Mouse (Mus musculus) embryonic facial prominence, embryonic 15.5 days (tissue): Measurements from ENCODE around the gene Xlr4a. TPM values are rescaled to one million over a fixed set of nuclear protein-coding genes. Genes with fewer than 3 reads are reported as not detected.
"Not testable (repeated sequence)": the region's sequence is repeated elsewhere in the genome, so short reads cannot be mapped to it uniquely, and the experiment has no call there.

Source experiments
- ATAC-seq: fragments of 200-750 bp; cut with Nextera tagmentation; 2 replicates; pipeline ENCODE4 v1.8.0; 2017; ENCODE audit warnings: low read depth, moderate TSS enrichment; ENCODE audit not compliant: insufficient number of reproducible peaks, low FRiP score, low TSS enrichment
- H3K27ac ChIP-seq: fragments of 300-500 bp; sonication (generic); replicated peaks from 2 replicates; pipeline ENCODE4 v1.5.1; 2015; ENCODE audit warnings: mild to moderate bottlenecking, inconsistent platforms
- H3K27me3 ChIP-seq: fragments of 300-500 bp; sonication (generic); 2 replicates; pipeline ENCODE4 v1.6.1; 2015; ENCODE audit warnings: inconsistent platforms
- H3K36me3 ChIP-seq: fragments of 300-500 bp; sonication (generic); 2 replicates; pipeline ENCODE4 v1.6.1; 2015; ENCODE audit warnings: mild to moderate bottlenecking, inconsistent platforms
- H3K4me1 ChIP-seq: fragments of 300-500 bp; sonication (generic); 2 replicates; pipeline ENCODE4 v1.6.1; 2015; ENCODE audit warnings: inconsistent platforms
- H3K4me2 ChIP-seq: fragments of 300-500 bp; sonication (generic); replicated peaks from 2 replicates; pipeline ENCODE4 v1.6.1; 2015; ENCODE audit warnings: mild to moderate bottlenecking, inconsistent platforms
- H3K4me3 ChIP-seq: fragments of 300-500 bp; sonication (generic); replicated peaks from 2 replicates; pipeline ENCODE4 v1.5.1; 2015; ENCODE audit warnings: mild to moderate bottlenecking, inconsistent platforms
- H3K9ac ChIP-seq: fragments of 300-500 bp; sonication (generic); 2 replicates; pipeline ENCODE4 v1.6.1; 2015; ENCODE audit warnings: inconsistent platforms
- H3K9me3 ChIP-seq: fragments of 300-500 bp; sonication (generic); replicated peaks from 2 replicates; pipeline ENCODE4 v1.6.1; 2016; ENCODE audit warnings: inconsistent platforms
- WGBS: fragments of 180-500 bp; shearing (Covaris S2); methylation state at CpG from one replicate; pipeline ENCODE4 v1.1.7; 2015; 5-methylcytosine and 5-hydroxymethylcytosine counted together
- polyA plus RNA-seq: library from polyadenylated mRNA; unstranded; fragments of >200 nt; fragmentation: Nextera tagmentation; extraction: Ambion mirVana; gene quantifications from 2 replicates; pipeline ENCODE4 v1.2.1, GENCODE M21; 2015

The Xlr4a gene
- 0.53 and 0.72 TPM in 2 replicates for polyA plus RNA-seq

GRCm38 (mm10) chrX:73082267-73083055 is at the start of gene Xlr4a:
Xlr4a (minus strand) TSS chrX:73082478.
- H3K27ac ChIP-seq, H3K4me1 ChIP-seq, H3K4me3 ChIP-seq, H3K4me2 ChIP-seq, ATAC-seq, H3K36me3 ChIP-seq, H3K9me3 ChIP-seq, H3K9ac ChIP-seq, H3K27me3 ChIP-seq: not testable (repeated sequence)
- WGBS = 83% methylated on average over 19 of the region's 19 CpGs

DNA sequence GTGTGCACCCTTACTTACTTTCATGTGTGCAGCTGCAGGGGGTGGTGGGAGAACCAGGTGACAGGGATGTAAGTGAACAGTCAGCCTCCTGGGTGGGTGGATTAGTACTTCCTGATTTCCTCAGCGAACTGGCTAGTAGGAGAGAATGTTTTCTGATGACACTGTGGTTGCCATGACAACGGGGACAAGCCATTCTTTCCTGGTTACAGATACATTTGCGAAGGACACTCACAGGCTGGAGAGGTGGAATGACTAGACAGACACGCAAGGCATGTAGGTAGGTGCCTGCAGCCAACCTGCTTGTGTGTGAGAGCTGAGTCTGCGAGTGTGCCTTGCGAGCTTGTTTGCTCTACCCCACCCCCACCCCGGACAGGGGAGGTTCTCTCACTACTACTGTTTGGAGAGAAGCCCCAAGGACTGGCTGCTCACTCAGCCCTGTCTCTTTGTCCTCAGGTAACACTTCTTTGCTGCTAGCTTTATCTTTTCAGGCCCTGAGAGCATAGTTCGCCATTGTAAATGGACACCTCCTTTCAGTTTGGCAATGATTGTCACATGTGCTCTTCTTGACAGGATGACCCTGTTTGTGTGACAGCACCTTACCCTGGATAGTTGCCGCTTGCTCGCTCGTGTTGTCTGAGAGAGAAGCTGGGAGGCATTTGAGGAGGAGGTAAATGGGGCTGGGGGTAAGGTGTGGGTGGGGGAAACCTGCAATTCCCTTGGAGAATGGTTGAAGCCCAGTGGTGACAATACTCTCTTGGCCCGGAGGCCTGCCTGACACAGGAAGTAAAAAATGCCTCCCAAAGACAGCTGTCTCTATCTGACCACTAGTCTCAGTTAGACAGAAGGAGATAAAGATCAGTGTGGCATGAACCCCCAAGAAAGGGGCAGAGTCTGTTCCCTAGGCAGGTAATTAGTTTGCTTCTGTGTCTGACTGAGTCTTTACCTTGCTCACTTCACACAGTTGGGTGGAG is 40.9 kb upstream of the Xlr4a start:
- not testable (repeated sequence) for H3K36me3 ChIP-seq, H3K4me1 ChIP-seq, H3K4me2 ChIP-seq, H3K9me3 ChIP-seq, H3K9ac ChIP-seq, H3K4me3 ChIP-seq, H3K27me3 ChIP-seq, H3K27ac ChIP-seq, ATAC-seq
- WGBS = no CpG with 5 or more reads among the region's 12 CpGs

GRCm38 (mm10) chrX:73116747-73117146 is 34.5 kb upstream of the Xlr4a start, which contains the start of gene Gm14685:
Gm14685 (plus strand) TSS chrX:73117047.
- H3K4me3 ChIP-seq, ATAC-seq, H3K9ac ChIP-seq, H3K27me3 ChIP-seq, H3K36me3 ChIP-seq, H3K4me1 ChIP-seq, H3K9me3 ChIP-seq, H3K4me2 ChIP-seq, H3K27ac ChIP-seq: not testable (repeated sequence)
- no CpG with 5 or more reads among the region's 7 CpGs for WGBS

- not testable (repeated sequence) for H3K9ac ChIP-seq, H3K4me1 ChIP-seq, H3K9me3 ChIP-seq, H3K27me3 ChIP-seq, H3K4me3 ChIP-seq, H3K27ac ChIP-seq, H3K36me3 ChIP-seq, H3K4me2 ChIP-seq, ATAC-seq
- WGBS = 68% methylated on average over 13 of the region's 13 CpGs
Measured at GRCm38 (mm10) chrX:73096941-73097508, 14.7 kb upstream of the Xlr4a start, which contains the start of gene Xlr3a. Xlr3a (minus strand) TSS chrX:73097095.

DNA sequence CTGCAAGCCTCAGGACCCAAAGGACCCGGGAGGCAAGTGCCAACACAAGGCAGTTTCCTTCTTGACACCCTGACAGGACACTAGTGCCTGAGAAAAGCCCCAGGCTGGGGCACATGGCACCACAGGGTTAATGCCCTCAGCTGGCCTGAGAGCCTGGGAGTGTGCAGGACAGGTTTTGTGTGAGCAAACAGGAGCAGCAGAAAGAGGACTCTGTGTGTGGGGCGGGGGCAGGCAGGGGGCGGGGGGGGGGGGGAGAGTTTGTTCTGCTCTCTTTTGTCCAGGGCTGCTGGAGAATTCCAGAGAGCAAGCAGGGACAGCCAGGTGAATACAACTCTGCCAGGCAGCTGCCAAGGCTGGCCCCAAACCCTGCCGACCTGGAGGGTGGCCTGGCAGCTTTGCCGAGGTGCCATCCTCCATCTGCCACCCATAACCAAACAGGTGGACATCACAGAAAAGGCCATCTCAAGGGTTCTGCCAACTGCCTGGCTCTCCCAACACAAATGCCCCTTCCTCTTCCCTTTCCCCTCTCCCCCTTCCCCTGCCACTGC is 15.4 kb downstream of the Xlr4a start:
- not testable (repeated sequence) for H3K9me3 ChIP-seq, H3K36me3 ChIP-seq, H3K4me1 ChIP-seq, H3K27ac ChIP-seq, H3K9ac ChIP-seq, H3K4me3 ChIP-seq, ATAC-seq, H3K4me2 ChIP-seq
- peaks cover 14% of the 10 kb centered on the region; the same call in 1 of the 2 replicates for H3K27me3 ChIP-seq
- no CpG with 5 or more reads among the region's 5 CpGs for WGBS

DNA sequence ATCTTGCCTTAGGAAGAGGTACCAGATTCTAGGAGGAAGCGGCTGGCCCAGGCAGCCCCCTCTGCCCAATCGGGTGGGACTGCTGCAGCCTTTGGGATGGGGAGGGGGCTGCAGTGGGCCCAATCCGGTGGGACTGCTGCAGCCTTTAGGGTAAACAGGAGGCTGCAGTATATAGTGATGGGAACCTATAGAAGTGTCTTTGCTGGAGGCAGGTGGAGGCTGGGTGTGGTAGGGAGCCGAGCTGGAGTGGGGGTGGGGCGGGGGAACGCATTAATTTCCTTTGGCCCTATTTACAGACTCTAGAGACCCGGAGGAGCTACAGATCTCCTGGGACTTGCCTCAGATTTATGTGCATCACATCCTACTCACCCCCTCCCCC is 17.9 kb downstream of the Xlr4a start, which contains the start of gene Pnma3:
Gene Pnma3, plus strand, starts transcription at position 373 of the 379 bp plus-strand sequence.
- Histone ChIP-seq H3K36me3 (no peaks in the 10 kb centered on the region), H3K4me3 (peak within 1 kb of the TSS; percentile 18), H3K4me1 (0 out of 2 replicates have a peak, but pooled peaks cover 5% of the 10 kb centered on the region), H3K9me3 (no peaks in the 10 kb centered on the region), H3K4me2 (peak within 1 kb of the TSS; percentile 38), H3K27me3 (peaks cover 14% of the 10 kb centered on the region; the same call in 1 of the 2 replicates), H3K9ac (no peak within 1 kb of the TSS), H3K27ac (no peak within 1 kb of the TSS)
- 26% methylated on average over 7 of the region's 7 CpGs for WGBS
- ATAC-seq = no peak

DNA sequence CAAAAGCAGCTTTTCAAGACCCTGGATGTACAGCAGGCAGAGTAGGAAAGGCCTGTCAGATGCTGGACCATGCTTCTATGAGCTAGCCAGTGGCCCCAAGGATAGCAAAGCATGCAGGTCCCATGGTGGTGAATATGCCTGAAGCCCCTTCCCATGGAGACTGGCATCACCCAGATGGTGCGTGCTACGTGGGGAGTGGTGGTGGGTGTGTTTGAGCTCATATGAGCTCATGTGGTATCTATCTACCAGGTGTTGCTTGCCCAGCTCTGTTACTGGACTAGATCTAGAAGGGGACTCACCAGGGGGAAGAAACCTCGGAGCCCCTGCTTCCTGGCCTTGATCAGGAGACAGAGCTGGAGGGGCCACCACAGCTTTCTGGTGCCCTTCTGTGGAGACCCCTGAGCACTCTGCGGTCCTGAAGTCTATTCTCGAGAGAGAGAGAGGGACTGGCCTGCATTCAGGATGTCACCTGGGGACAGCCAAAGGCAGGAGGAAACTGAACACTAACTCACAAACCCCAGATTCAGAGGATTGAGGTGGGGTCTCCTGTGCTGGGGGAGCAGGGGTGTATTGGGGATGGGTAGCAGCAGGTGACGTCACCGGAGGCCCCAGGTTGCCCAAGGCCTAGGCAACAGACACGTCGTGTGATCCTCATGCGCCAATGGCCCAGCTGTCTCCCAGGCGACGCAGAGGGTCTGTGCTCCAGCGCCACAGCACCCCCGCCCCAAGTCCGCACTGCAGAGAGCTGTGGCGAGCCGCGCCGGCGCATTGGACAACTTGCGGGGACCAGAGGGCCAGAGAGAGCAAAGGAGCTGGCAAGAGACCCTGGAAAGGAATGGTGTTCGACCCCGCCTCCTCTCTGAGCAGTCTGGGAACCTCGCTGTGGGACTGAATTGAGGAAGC is 18.5 kb downstream of the Xlr4a start:
- H3K4me1 ChIP-seq = 0 out of 2 replicates have a peak, but pooled peaks cover 5% of the 10 kb centered on the region
- H3K4me2 ChIP-seq = peak overlapping the region; percentile 38
- no peak overlapping the region for H3K27ac ChIP-seq
- H3K9ac ChIP-seq = no peak overlapping the region
- 34% methylated on average over 24 of the region's 24 CpGs for WGBS
- ATAC-seq = no peak
- H3K27me3 ChIP-seq = peaks cover 14% of the 10 kb centered on the region; the same call in 1 of the 2 replicates
- no peaks in the 10 kb centered on the region for H3K9me3 ChIP-seq
- H3K36me3 ChIP-seq = no peaks in the 10 kb centered on the region
- peak overlapping the region; percentile 18 for H3K4me3 ChIP-seq

DNA sequence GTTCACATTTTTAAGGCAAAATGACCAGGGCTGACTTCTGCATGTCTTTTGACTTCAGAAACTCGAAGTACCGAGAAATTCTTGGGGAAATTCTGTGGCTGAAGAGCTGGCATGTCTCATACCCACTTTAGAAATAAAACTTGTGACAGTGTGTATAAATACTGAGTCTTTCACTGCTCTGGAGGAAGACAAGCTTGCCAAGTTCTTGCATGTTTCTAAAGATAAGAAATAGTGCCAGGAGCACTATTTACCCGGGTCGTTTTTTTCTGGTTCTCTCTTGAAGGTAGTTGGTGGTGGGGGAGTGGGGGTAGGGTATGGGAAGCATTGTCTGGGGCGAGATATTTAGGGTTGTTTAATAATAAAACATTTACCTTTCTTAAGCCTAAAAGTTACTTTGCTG is 20.0 kb downstream of the Xlr4a start:
- 0 out of 2 replicates have a peak, but pooled peaks cover 5% of the 10 kb centered on the region for H3K4me1 ChIP-seq
- no peak overlapping the region for H3K4me3 ChIP-seq
- H3K9ac ChIP-seq = no peak overlapping the region
- no peaks in the 10 kb centered on the region for H3K36me3 ChIP-seq
- ATAC-seq = no peak
- WGBS = 47% methylated on average over 5 of the region's 5 CpGs
- no peak overlapping the region for H3K27ac ChIP-seq
- no peaks in the 10 kb centered on the region for H3K9me3 ChIP-seq
- H3K4me2 ChIP-seq = no peak overlapping the region
- H3K27me3 ChIP-seq = peaks cover 14% of the 10 kb centered on the region; the same call in 1 of the 2 replicates

DNA sequence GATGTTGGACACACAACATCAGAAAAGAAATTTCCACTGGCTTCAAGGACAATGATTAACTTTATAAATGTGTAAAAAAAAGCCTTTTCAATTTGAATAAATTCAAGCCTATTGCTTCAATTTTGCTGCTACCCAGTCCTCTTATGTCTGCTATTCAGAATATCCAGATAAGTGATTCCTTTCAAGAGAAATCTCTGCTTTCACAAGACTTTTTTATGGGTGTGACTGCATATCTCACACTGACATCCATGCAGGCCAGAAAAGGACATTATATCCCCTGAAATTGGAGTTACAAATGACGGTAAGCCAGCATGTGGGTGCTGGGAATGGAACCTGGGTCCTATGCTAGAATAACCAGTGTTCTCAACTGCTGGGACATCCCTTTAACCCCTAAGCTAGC is 20.8 kb downstream of the Xlr4a start:
- Histone ChIP-seq H3K4me1 (0 out of 2 replicates have a peak, but pooled peaks cover 5% of the 10 kb centered on the region), H3K27ac (no peak overlapping the region), H3K4me3 (no peak overlapping the region), H3K9ac (no peak overlapping the region), H3K27me3 (peaks cover 14% of the 10 kb centered on the region; the same call in 1 of the 2 replicates), H3K4me2 (no peak overlapping the region), H3K36me3 (no peaks in the 10 kb centered on the region), H3K9me3 (no peaks in the 10 kb centered on the region)
- no peak for ATAC-seq
- WGBS = 83% methylated on average over 1 of the region's 1 CpGs
